Mouse (Mus musculus): Measurements from ENCODE around the gene Dpep2nb. TPM values are rescaled to one million over a fixed set of nuclear protein-coding genes. Genes with fewer than 3 reads are reported as not detected.

Gene Dpep2nb
- 0.23 TPM in 1 of 2 replicates, not detected in the other for polyA plus RNA-seq (2015; fragmentation: Nextera tagmentation; extraction: Ambion mirVana)

DNA sequence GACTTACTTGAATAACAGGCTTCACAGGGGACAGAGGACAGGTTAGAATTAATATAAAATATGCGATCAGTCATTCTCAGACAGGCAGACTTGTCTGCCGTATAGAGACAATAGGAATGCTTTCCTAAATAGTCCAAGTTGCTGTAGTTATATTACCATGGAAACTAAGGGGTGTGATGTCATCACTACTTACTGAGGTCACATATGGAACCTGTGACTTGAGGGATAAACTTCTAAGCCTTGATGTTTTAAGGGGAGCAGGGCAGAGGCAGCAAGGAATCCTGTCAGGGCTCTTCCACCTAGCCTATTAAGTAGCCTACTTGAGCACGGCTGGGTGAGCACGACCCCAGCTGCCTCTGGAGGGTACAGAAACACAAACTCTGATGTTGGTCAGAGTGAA, at the start of gene Dpep2nb:
Gene Dpep2nb (minus strand): TSS at position 101 of the 400 bp plus-strand sequence.
- Histone ChIP-seq H3K9ac (no peak within 1 kb of the TSS), H3K4me2 (no peak within 1 kb of the TSS), H3K9me3 (no peaks in the 10 kb centered on the region), H3K27ac (no peak within 1 kb of the TSS), H3K4me3 (no peak within 1 kb of the TSS), H3K4me1 (replicated peaks) (peaks cover 21% of the 10 kb centered on the region), H3K36me3 (peaks cover 4% of the 10 kb centered on the region; the same call in 1 of the 2 replicates), H3K27me3 (no peaks in the 10 kb centered on the region)
- ATAC-seq (ENCODE audit: low FRiP score) = no peak
- 77% methylated on average over 4 of the region's 4 CpGs for WGBS

DNA sequence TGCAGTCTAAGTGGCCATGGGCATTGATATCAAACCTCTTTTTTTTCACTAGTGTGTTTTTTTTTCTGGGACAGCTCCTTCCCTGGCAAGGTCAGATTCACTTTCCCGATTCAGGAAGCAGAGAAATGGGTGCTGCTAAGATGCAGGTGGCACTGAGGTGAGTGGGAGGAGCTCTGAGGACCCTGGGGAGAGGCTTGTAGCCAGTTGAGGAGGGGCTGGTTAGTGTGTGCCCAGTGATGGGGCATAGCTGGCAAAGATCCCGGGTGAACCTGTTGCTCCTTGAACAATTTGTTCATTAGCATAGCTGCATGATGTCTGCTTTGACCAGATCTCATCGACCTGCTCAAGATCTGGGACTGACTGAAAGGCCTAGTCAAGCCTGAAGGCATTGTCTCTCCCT, 49.3 kb upstream of the Dpep2nb start:
- H3K4me2 ChIP-seq = no peak overlapping the region
- H3K27ac ChIP-seq = no peak overlapping the region
- H3K4me1 ChIP-seq (replicated peaks) = peaks cover 10% of the 10 kb centered on the region
- H3K36me3 ChIP-seq = peaks cover 42% of the 10 kb centered on the region
- H3K4me3 ChIP-seq = no peak overlapping the region
- no peaks in the 10 kb centered on the region for H3K9me3 ChIP-seq
- no peak for ATAC-seq (ENCODE audit: low FRiP score)
- WGBS = 46% methylated on average over 3 of the region's 3 CpGs
- no peak overlapping the region for H3K9ac ChIP-seq
- no peaks in the 10 kb centered on the region for H3K27me3 ChIP-seq

DNA sequence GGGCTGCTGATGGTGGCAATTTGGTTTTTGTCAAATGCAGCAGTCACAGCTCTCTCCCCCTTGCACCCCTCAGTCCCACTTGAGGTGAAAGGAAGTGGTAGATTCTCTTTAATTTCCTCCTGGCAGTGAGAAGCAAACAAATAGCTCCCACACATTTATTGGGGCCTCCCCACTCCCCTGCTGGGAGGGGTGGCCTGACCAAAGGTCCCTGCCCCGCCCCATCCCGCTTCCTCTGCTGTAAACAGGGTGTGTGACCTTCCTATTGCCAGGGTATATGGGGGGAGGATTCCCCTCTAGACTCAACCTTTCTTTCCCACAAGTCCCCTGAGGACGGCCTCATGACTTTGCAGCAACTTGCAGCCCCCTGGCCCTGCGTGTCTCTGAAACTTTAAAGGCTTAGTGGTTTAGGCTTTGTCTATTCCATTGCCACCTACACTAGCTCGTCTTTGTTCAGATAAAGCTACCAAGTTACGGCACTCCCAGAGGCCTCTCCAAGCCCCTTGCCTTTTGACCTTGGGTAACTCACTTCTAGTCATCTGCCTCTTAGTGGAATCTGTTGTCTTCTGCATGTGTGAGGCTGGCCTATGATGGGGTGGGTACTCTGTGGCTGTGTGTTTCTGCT, 48.5 kb upstream of the Dpep2nb start:
- Histone ChIP-seq H3K4me1 (replicated peaks) (peaks cover 10% of the 10 kb centered on the region), H3K4me2 (no peak overlapping the region), H3K4me3 (no peak overlapping the region), H3K36me3 (peaks cover 50% of the 10 kb centered on the region), H3K27ac (no peak overlapping the region), H3K9me3 (no peaks in the 10 kb centered on the region), H3K27me3 (no peaks in the 10 kb centered on the region), H3K9ac (no peak overlapping the region)
- WGBS = 77% methylated on average over 6 of the region's 6 CpGs
- no peak for ATAC-seq (ENCODE audit: low FRiP score)

DNA sequence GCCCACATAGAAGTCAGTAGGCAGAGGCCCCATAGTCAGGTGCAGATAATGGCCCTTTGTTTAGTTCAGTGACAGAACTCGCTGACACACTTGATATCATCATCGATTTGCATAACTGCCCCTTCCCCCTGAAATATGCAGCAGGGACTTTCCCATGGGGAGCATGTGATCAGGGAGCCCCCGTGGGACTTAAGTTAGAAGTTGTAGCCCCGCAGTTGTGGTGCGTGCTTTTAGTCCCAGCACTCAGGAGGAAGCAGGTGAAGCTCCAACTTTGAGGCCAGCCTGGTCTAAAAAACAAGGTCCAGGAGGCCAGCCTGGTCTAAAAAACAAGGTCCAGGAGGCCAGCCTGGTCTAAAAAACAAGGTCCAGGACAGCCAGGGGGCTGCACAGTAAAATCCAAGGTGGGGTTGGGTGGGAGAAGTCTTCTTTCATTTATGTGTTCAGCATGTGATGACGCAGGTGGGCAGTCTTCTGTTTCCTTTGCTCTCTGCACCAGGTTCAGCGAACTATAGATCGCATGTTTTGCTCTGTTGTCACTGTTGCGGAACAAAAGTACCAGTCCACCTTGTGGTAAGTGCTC, 46.8 kb upstream of the Dpep2nb start:
- Histone ChIP-seq H3K27me3 (no peaks in the 10 kb centered on the region), H3K27ac (no peak overlapping the region), H3K9me3 (no peaks in the 10 kb centered on the region), H3K4me1 (replicated peaks) (no peaks in the 10 kb centered on the region), H3K9ac (no peak overlapping the region), H3K4me3 (no peak overlapping the region), H3K4me2 (no peak overlapping the region), H3K36me3 (peaks cover 62% of the 10 kb centered on the region)
- ATAC-seq (ENCODE audit: low FRiP score) = no peak
- 91% methylated on average over 9 of the region's 9 CpGs for WGBS

DNA sequence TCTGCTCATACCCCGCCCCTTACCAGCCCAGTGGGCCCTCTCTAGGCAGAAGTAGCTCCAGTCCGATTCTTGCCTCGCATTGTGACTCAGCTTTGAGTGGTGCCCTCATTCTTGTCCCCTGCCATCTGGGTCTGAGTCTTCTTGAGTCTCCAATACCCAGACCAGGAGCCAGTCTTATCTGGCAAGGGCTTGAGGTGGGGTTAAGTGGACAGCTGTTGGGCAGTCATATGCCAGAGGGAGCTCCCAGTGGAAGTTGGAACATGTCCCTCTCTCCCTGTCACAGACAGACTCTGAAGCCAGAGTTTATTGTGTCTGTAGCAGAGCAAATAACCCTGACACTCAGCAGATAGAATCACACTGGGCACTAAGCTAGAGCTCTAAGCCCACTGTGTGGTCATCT, 45.3 kb upstream of the Dpep2nb start:
- no peaks in the 10 kb centered on the region for H3K27me3 ChIP-seq
- H3K27ac ChIP-seq = no peak overlapping the region
- ATAC-seq (ENCODE audit: low FRiP score) = no peak
- H3K4me2 ChIP-seq = no peak overlapping the region
- no peaks in the 10 kb centered on the region for H3K4me1 ChIP-seq (replicated peaks)
- H3K4me3 ChIP-seq = no peak overlapping the region
- H3K36me3 ChIP-seq = peaks cover 71% of the 10 kb centered on the region
- H3K9ac ChIP-seq = no peak overlapping the region
- WGBS = 87% methylated on average over 3 of the region's 3 CpGs
- no peaks in the 10 kb centered on the region for H3K9me3 ChIP-seq

DNA sequence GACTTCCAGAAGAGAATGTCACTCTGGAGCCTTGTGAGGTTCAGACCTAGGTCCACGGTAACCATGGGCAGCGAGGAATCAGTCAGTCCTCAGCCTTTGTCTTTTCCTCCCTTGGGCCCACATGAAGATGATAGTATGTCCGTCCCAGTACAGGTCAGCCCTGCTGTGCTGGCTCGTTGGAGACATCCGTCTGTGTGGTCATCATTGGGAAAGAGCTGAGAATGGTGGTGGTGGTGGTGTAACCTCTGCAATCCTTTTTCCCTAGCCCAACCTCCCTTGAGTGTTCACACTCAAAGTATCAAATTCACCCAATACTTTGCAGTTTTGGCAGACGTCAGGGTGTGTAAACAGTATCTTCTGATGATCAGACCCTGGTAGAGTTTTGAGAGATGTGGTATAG, 44.1 kb upstream of the Dpep2nb start:
- 80% methylated on average over 6 of the region's 6 CpGs for WGBS
- H3K9ac ChIP-seq = no peak overlapping the region
- no peak overlapping the region for H3K4me3 ChIP-seq
- H3K36me3 ChIP-seq = peaks cover 78% of the 10 kb centered on the region
- no peaks in the 10 kb centered on the region for H3K4me1 ChIP-seq (replicated peaks)
- no peak overlapping the region for H3K27ac ChIP-seq
- H3K9me3 ChIP-seq = no peaks in the 10 kb centered on the region
- no peak for ATAC-seq (ENCODE audit: low FRiP score)
- H3K27me3 ChIP-seq = no peaks in the 10 kb centered on the region
- no peak overlapping the region for H3K4me2 ChIP-seq

DNA sequence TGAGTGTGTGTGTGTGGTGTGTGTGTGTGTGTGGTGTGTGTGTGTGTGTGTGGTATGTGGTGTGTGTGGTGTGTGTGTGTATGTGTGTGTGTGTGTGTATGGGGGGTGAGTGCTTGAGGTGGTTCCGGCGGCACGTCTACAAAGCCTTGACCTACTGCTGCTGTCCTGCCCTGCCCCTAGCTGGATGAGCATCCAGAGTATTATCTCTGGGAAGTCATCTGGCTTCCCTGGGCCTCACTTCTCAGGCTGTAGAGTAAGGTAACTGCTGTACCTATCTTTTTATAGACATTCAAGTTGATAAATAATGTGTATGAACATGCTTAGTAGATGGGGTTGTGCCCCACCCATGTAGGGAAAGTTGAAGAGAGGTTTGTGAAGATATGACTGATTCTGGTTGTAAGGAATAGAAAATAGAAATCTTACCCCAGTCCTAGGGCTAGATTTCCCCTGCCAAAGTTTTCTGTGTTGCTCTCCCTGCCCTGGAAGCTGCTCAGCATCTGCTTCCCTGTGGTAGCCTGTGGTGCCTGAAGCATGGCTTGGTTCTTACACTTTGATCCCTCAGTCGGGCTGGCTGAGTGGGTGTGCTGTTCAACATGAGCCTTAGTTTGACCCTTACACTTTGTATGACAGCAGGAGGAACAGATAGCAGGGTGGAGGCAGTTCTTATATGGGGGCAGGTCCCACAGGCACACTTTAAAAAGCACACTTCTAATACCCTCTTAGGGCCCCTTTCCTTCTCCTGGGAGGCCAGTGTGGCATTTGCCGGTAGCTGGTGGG, 42.3 kb upstream of the Dpep2nb start:
- no peak overlapping the region for H3K27ac ChIP-seq
- H3K27me3 ChIP-seq = no peaks in the 10 kb centered on the region
- ATAC-seq (ENCODE audit: low FRiP score) = no peak
- no peak overlapping the region for H3K9ac ChIP-seq
- H3K9me3 ChIP-seq = no peaks in the 10 kb centered on the region
- H3K36me3 ChIP-seq = peaks cover 72% of the 10 kb centered on the region
- H3K4me1 ChIP-seq (replicated peaks) = peaks cover 6% of the 10 kb centered on the region
- 88% methylated on average over 5 of the region's 5 CpGs for WGBS
- H3K4me3 ChIP-seq = no peak overlapping the region
- no peak overlapping the region for H3K4me2 ChIP-seq

DNA sequence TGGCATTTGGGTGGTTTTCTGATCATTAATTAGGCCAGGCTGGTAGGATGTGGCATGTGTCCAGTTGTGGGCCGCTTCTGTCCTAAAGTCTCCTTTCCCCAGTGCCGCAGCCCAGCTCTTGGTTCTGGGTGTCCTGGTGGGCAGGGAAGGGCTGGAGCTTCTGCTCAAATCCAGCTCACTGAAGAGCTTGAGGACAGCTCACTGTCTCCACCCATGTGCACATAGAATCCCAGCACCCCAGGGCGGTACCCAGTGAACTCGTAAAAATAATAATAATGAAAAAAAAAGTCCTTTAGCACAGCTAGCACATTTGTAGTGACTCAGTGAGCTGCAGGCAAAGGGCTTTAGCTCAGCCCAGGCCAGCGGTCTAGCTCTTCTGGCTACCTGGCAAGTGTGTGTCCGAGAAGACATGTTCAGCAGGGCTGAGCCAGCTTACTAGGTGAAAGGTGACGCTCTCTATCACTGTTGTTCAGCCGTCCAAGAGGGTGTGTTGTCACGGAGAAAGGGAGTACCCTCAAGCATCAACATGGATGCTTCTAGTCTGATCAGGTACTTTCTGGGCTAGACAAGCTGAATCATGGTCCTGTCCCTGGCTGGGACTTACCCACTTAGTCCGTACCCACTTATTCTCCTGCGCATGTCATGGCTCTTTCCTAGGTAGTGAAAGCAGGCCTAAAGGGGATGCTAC, 41.2 kb upstream of the Dpep2nb start:
- Histone ChIP-seq H3K9me3 (no peaks in the 10 kb centered on the region), H3K9ac (no peak overlapping the region), H3K27me3 (no peaks in the 10 kb centered on the region), H3K4me2 (no peak overlapping the region), H3K4me3 (no peak overlapping the region), H3K4me1 (replicated peaks) (peaks cover 6% of the 10 kb centered on the region), H3K27ac (no peak overlapping the region), H3K36me3 (peaks cover 68% of the 10 kb centered on the region)
- 97% methylated on average over 11 of the region's 11 CpGs for WGBS
- no peak for ATAC-seq (ENCODE audit: low FRiP score)

DNA sequence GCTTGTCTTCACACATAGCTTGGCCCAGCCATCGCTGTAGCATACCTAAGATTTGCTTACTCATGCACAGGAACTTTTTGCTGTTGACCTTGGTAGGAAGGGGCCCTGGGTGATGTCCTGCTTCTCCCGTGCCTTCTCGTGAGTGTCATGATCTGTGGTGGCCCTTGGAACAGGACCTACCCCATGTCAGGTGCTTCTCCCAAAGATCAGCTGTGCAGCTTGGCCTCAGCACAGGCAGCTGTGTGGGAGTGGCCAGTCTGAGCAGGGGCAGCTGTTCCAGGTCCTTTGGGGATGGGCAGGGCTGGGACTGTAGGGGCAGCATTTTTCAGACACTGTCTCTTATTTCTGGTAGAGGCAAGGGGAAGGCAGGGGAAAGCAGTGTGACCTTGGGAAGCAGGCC, 38.4 kb upstream of the Dpep2nb start:
- H3K27me3 ChIP-seq = no peaks in the 10 kb centered on the region
- no peaks in the 10 kb centered on the region for H3K9me3 ChIP-seq
- H3K27ac ChIP-seq = no peak overlapping the region
- no peak for ATAC-seq (ENCODE audit: low FRiP score)
- H3K4me3 ChIP-seq = no peak overlapping the region
- WGBS = 90% methylated on average over 3 of the region's 3 CpGs
- H3K9ac ChIP-seq = no peak overlapping the region
- no peak overlapping the region for H3K4me2 ChIP-seq
- peaks cover 6% of the 10 kb centered on the region for H3K4me1 ChIP-seq (replicated peaks)
- peaks cover 42% of the 10 kb centered on the region for H3K36me3 ChIP-seq

DNA sequence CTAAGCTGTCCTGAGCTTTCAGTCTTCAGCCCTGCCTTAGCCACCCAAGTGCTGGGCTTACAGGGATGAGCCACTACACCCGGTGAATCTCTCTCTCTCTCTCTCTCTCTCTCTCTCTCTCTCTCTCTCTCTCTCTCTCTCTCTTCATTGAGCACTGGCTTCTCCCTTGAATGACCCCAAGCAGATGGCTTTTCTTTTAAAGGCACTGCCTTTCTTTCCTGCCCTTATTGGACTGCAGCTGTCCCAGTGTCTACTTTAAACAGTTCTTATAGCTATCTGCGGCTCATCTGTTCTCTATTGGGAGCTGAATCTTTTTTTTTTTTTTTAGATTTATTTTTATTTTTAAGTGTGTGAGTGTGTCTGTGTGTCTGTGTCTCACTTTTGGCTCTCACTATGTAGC, 37.3 kb upstream of the Dpep2nb start:
- 76% methylated on average over 2 of the region's 2 CpGs for WGBS
- Histone ChIP-seq H3K4me1 (replicated peaks) (peaks cover 6% of the 10 kb centered on the region), H3K9ac (no peak overlapping the region), H3K4me3 (no peak overlapping the region), H3K27me3 (no peaks in the 10 kb centered on the region), H3K36me3 (peaks cover 34% of the 10 kb centered on the region), H3K4me2 (no peak overlapping the region), H3K27ac (no peak overlapping the region), H3K9me3 (no peaks in the 10 kb centered on the region)
- no peak for ATAC-seq (ENCODE audit: low FRiP score)

DNA sequence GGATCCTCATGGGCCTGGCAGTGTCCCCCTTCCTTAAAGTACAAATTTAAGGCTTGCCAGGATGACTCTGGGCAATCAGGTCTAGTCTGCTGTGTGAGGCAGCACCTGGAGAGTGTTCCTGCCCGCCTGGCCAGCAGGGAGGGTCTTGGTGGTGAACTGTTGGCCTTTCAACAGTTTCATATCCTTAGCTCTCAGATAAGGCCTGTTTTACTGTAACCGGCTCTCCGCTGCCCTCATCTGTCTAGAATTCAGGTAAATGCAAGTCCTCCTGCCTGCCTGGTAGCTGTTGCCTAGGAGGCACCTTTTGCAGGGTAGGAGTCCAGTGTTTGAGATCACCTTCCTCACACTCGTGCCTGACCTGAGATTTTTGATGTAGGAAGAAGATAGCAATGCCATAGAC, 34.4 kb upstream of the Dpep2nb start:
- Histone ChIP-seq H3K4me2 (no peak overlapping the region), H3K27ac (no peak overlapping the region), H3K4me3 (no peak overlapping the region), H3K4me1 (replicated peaks) (peaks cover 6% of the 10 kb centered on the region), H3K9me3 (no peaks in the 10 kb centered on the region), H3K27me3 (no peaks in the 10 kb centered on the region), H3K9ac (no peak overlapping the region), H3K36me3 (peaks cover 41% of the 10 kb centered on the region)
- WGBS = 79% methylated on average over 4 of the region's 4 CpGs
- no peak for ATAC-seq (ENCODE audit: low FRiP score)

DNA sequence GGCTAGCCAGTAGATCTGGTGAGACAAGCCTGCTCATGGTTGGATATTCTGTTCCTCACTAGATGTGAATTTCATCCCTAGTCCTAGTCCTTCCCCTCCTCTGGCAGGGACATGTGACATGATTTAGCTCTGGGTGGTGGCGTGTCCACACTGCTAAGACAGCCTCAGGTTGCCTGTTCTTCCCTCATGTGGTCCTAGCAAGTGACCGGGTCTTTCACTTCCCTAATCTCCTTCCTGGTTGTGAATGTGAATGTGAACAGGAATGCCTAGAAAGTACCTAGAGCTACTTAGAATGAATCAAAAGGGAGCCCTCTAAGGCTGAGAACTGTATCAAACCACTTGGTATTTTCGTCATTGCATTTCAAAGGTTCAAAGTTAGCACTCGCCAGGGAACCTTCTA, 33.8 kb upstream of the Dpep2nb start:
- peaks cover 35% of the 10 kb centered on the region for H3K36me3 ChIP-seq
- peaks cover 6% of the 10 kb centered on the region for H3K4me1 ChIP-seq (replicated peaks)
- H3K4me3 ChIP-seq = no peak overlapping the region
- H3K4me2 ChIP-seq = no peak overlapping the region
- H3K27me3 ChIP-seq = no peaks in the 10 kb centered on the region
- H3K9ac ChIP-seq = no peak overlapping the region
- no peak for ATAC-seq (ENCODE audit: low FRiP score)
- WGBS = 89% methylated on average over 4 of the region's 4 CpGs
- no peaks in the 10 kb centered on the region for H3K9me3 ChIP-seq
- H3K27ac ChIP-seq = no peak overlapping the region

All from hindbrain, embryonic 13.5 days (tissue).